Mouse (Mus musculus): ENCODE data around the gene Bdh1.

- TF ChIP-seq CTCF (conservative IDR thresholded peaks at IDR 0.05; ENCODE audit: insufficient read depth, insufficient read length, low read depth, low read length) (no peak), POLR2A (IDR thresholded peaks at IDR 0.05; ENCODE audit: low read depth, low read length) (no peak)
These were observed 15.3 kb downstream of the Bdh1 start for GRCm38 (mm10) chr16:31437358-31437757.

All from kidney, adult 2 months (tissue).